Mouse (Mus musculus): ENCODE measurements at regions not wholly inside any gene's neighbourhood (a gene's known extent, or its start where the extent isn't known, plus 50 kb on each side); places are given as distances from the start of the nearest gene placed in this dataset.

GRCm38 (mm10) chr7:77812052-77812903 is 925.5 kb downstream of the Ntrk3 start:
- TF ChIP-seq CTCF (IDR thresholded peaks at IDR 0.05; ENCODE audit: low read depth) (no peak), EP300 (optimal IDR thresholded peaks at IDR 0.05) (no peak)

Data from stomach, postnatal 0 days (tissue).